ENCODE assay signal across 16 mouse cellular contexts in the genomic region with DNA sequence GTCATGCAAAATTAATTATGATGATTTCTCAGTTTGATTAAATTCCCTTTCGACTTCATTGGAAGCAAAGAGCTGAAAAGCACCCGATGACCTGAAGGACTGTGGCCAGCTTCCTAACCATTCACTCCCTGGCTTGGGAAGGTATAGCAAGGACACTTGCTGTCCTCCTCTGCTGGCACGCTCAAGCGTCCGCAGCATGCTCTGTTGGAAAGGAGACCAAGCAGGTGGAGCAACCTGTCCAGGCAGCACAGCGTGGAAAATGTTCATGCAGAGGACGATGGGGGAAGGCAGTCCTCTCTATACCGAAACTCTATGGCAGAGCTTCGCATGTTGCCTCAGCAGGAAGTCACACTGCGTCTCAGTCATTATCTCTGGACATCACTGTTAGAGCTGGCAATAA.
"Had no signal": no experiment of that assay in that cellular context is flagged by ENCODE, and none has a peak within 500 bp of the region (broad histone marks: within the 10 kb centered on the region; RNA-seq: fewer than 3 reads in every experiment).

No protein-coding gene starts in this region.

- DNase-seq: kidney, adult 8-10 months; kidney, postnatal 36 days; left cerebral cortex, postnatal 4 days; right cerebral cortex, adult 18-20 months; right cerebral cortex, postnatal 25 days; thymus, postnatal 36 days had no signal

- H3K4me1 ChIP-seq: limb, embryonic 13.5 days; liver, embryonic 15.5 days; lung, embryonic 15.5 days; midbrain, embryonic 13.5 days; neural tube, embryonic 15.5 days had no signal

- H3K9ac ChIP-seq: limb, embryonic 13.5 days; liver, embryonic 15.5 days; lung, embryonic 15.5 days; midbrain, embryonic 13.5 days; neural tube, embryonic 15.5 days had no signal

- H3K36me3 ChIP-seq: limb, embryonic 13.5 days; liver, embryonic 15.5 days; lung, embryonic 15.5 days; midbrain, embryonic 13.5 days; neural tube, embryonic 15.5 days had no signal

- H3K9me3 ChIP-seq: limb, embryonic 13.5 days; liver, embryonic 15.5 days; lung, embryonic 15.5 days; midbrain, embryonic 13.5 days; neural tube, embryonic 15.5 days had no signal

- H3K27ac ChIP-seq: kidney, postnatal 0 days; layer of hippocampus, adult 2 months; limb, embryonic 13.5 days; liver, embryonic 15.5 days; lung, embryonic 15.5 days; midbrain, embryonic 13.5 days; neural tube, embryonic 15.5 days; stomach, postnatal 0 days had no signal

- H3K27me3 ChIP-seq: limb, embryonic 13.5 days; liver, embryonic 15.5 days; lung, embryonic 15.5 days; midbrain, embryonic 13.5 days; neural tube, embryonic 15.5 days had no signal

- ATAC-seq: midbrain, embryonic 13.5 days had no signal

- H3K4me3 ChIP-seq: layer of hippocampus, adult 2 months; limb, embryonic 13.5 days; liver, embryonic 15.5 days; lung, embryonic 15.5 days; midbrain, embryonic 13.5 days; myocyte; neural tube, embryonic 15.5 days had no signal

- H3K4me2 ChIP-seq: limb, embryonic 13.5 days; liver, embryonic 11.5 days; liver, embryonic 15.5 days; lung, embryonic 15.5 days; midbrain, embryonic 13.5 days; neural tube, embryonic 15.5 days had no signal
